Mouse (Mus musculus) adrenal gland (tissue): Measurements from ENCODE around the gene Polr3e.
"Not testable (repeated sequence)": the region's sequence is repeated elsewhere in the genome, so short reads cannot be mapped to it uniquely, and the experiment has no call there.

ENCODE experiments used
- intact Hi-C: fragments of 180-260 bp; cut with DNase I; formaldehyde crosslinking; loops from one replicate; pipeline ENCODE4 v1.15.1; 2025

Polr3e gene

GRCm38 (mm10) chr7:120902931-120903330 lies 14.6 kb upstream of the Polr3e start:
- intact Hi-C loops = no loop called here

- intact Hi-C loops = loop anchor here (10.0 kb wide), 1 partner anchor 275 kb away; the partner anchor contains the start of gene Uqcrc2
These were observed 7.4 kb upstream of the Polr3e start for GRCm38 (mm10) chr7:120910172-120910571.

- intact Hi-C loops = loop anchor here (10.0 kb wide), 1 partner anchor 276 kb away; the partner anchor contains the start of gene Uqcrc2
These were observed 6.3 kb upstream of the Polr3e start for GRCm38 (mm10) chr7:120911268-120911667.

GRCm38 (mm10) chr7:120913332-120913731 lies 4.2 kb upstream of the Polr3e start:
- intact Hi-C loops = loop anchor here (10.0 kb wide), 1 partner anchor 279 kb away; the partner anchor contains the start of gene Uqcrc2

DNA sequence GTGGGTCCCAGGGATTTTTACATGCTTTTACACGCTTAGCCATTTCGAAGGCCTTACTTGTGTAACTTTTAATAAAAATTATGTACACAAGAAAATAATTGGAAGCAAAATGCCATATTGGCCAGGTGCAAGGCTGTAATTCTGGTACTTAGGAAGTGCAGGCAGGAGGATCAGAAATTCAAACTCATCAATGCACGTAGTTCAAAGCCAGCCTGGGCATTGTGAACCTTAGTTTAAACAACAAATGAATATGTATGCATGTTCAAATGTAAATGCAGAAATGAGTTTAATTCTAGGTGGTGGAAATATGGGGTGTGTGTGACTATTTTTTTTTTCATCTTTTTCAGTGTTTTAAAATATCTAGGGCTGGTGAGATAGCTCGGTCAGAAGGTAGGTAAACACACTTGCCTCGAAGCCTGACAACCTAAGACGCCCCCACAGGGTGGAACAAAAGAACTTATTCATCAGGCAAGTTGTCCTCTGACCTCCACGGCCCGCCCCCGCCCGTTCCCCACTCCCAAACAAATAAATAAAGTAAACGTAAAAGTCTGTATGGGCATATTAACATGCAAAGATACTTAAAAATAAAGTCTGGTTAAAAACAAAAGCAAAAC lies 1.2 kb upstream of the Polr3e start:
- intact Hi-C loops = loop anchor here (10.0 kb wide), 1 partner anchor 282 kb away; the partner anchor contains the start of gene Uqcrc2

DNA sequence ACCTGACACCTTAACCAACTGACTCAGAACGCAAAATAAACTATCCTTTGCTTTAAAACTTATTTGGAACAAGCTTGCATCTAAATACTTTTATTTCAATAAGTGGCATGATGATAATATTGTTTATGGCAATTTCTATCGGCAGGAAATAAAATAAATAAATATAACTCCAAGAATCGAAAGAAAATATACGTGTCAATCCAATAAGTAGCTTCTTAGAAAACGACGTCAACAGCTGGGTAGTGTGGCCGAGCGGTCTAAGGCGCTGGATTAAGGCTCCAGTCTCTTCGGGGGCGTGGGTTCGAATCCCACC lies 309 bp upstream of the Polr3e start:
- intact Hi-C loops = loop anchor here (1.0 to 10.0 kb wide), 2 partner anchors 82 to 282 kb away; partner anchors contain the start of gene Uqcrc2

DNA sequence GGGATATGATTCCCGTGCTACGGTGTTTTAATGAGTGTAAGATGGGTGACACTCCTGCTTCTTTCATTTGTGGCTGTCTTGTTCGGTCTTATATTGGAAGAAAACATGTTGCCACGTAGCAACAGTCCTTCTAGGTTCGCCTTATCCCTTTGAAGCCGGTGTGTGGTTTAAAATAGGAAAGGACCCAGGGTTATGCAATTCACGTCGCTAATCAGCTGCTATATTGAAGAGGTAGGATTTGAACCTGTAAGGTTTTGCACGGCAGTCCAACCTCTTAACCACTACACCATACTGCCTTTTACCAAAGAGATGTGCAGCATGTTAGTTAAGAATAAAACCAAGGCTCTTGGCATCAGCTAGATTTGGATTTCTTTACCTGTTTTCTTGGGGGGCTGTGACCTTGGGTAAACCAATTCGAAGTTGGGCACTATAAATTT lies 1.0 kb downstream of the Polr3e start:
- intact Hi-C loops = loop anchor here (10.0 kb wide), 1 partner anchor 284 kb away; the partner anchor contains the start of gene Uqcrc2

DNA sequence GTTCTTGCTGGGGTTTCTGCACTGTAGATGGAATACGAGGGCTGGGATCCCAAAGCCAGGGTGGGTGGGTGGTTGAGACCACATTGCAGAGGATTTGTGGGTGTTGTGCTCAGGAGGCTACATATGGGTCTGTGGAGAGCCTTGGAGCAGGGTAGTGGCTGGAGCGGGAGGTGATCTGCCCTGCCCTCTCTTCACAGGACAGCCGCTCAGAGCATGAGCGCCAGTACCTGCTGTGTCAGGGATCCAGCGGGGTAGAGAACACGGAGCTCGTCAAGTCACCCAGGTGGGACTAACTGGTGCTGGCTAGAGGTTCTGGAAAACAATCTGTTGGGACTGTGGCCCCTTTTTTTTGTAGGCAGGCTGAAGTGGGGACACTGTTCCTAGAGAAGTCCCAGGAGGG lies 15.6 kb downstream of the Polr3e start:
- intact Hi-C loops = no loop called here

GRCm38 (mm10) chr7:120933680-120934195 lies 16.2 kb downstream of the Polr3e start:
- intact Hi-C loops = loop anchor here (2.0 kb wide), 1 partner anchor 131 kb away; no protein-coding TSS in a partner anchor

GRCm38 (mm10) chr7:120934716-120935115 lies 17.2 kb downstream of the Polr3e start:
- intact Hi-C loops = loop anchor here (2.0 to 5.0 kb wide), 3 partner anchors 43 to 183 kb away; no protein-coding TSS in a partner anchor

DNA sequence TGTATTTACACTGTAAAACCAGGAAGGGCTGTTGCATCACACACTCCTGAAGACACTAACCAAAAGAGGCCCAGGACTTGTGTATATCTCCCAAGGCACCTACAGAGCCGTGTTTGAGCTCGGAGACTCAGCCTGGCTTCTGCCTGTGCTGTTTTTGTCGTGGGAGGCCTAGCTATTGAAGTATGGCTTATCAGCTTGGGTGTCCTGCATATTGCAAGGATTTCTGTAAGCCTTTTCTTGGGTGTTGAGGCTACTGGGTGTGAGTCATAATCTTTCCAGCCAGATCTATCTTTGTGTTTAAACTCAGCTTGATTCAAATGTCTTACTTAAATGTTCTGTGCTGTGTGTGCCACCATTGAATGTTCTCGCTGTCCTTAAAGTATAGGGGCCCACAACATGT lies 19.0 kb downstream of the Polr3e start:
- intact Hi-C loops = loop anchor here (5.0 kb wide), 2 partner anchors 41 to 181 kb away; no protein-coding TSS in a partner anchor

GRCm38 (mm10) chr7:120938206-120938605 lies 20.7 kb downstream of the Polr3e start:
- intact Hi-C loops = loop anchor here (5.0 kb wide), 2 partner anchors 39 to 179 kb away; no protein-coding TSS in a partner anchor

- intact Hi-C loops = no loop called here
These were observed 22.8 kb downstream of the Polr3e start for GRCm38 (mm10) chr7:120940343-120940742.

DNA sequence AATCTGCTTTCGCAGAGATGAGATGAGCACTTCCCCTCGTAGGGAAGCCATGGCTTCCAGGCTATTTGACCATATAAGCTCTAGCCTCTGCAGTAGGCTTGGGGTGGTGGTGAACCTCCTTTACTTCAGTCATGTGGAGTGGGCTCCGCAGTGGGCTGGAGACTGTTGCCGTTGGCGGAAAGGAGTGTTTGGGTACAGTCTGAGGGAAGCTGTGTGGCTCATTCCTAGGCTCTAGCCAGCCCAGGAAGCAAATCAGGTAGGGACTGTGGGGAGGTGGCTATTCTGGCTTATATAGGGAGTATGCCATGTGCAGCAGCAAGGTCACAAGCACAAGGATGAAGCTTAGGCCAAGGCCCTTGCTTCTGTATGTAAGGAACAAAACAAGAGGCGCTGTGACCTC lies 23.7 kb downstream of the Polr3e start:
- intact Hi-C loops = no loop called here

GRCm38 (mm10) chr7:120942506-120942905 lies 25.0 kb downstream of the Polr3e start:
- intact Hi-C loops = no loop called here

DNA sequence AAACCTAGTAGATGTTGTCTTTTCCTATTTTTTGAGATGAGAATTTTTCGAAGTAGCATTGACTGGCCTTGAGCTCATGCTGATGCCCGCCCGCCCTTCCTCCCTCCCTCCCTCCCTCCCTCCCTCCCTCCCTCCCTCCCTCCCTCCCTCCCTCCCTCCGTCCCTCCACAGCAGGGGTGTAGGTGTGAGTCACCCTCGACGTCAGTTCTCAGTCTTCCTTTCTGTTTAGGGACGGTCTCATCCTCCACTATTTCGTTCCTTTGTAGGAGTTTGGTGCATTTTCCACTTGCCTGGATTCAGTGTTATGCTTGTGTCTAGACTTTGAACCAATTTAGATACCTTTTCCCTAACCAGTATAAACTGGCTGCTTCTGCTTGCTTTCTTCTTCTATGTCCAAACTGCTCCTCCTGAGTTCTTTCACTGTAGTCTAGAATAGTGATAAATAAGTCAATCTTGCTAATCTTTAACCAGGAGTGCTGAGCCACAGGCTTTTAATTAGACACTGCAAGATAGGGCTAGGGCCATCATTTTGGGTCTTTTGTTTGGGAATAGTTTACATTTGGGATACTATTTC lies 26.5 kb downstream of the Polr3e start:
- intact Hi-C loops = no loop called here

DNA sequence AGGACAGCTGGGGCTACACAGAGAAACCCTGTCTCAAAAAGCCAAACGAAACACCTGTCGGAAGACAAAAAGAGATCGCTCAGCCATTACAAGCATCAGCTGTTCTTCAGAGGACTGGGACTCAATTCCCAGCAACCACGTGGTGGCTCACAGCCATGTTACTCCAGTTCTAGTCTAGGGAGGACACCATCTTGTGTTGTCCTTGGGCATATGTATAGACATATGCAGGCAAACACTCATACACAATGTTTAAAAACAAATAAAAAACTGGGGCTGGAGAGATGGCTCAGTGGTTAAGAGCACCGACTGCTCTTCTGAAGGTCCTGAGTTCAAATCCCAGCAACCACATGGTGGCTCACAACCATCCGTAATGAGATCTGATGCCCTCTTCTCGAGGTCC lies 36.0 kb downstream of the Polr3e start:
- intact Hi-C loops = not testable (repeated sequence)

- intact Hi-C loops = no loop called here
These were observed 42.6 kb downstream of the Polr3e start for GRCm38 (mm10) chr7:120960116-120960515.

DNA sequence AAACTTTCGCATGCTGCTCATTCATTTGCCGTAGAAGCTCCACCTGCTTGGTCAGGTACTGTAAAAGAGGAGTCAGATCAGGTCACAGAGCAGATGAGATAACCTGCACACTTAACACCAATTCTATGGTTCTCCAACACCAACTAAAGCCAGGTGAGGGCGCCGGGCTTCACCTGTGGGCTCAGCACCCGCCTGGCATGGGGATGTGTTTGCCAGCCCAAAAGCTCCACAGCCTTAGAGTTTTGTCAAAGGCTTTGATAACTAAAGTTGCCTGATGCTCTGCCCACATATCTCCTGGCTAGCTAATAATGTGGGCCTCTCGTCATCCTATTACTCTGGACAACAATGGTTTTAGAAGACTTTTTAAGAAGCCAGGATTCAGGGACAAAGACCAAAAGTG lies 43.1 kb downstream of the Polr3e start:
- intact Hi-C loops = no loop called here

- intact Hi-C loops = no loop called here
These were observed 44.3 kb downstream of the Polr3e start for GRCm38 (mm10) chr7:120961893-120962292.

GRCm38 (mm10) chr7:120963126-120963525 lies 45.6 kb downstream of the Polr3e start:
- intact Hi-C loops = no loop called here

GRCm38 (mm10) chr7:120969221-120969620 lies 51.7 kb downstream of the Polr3e start:
- intact Hi-C loops = no loop called here
